Mouse (Mus musculus) myocyte (in vitro differentiated cells): ENCODE data around the gene Iqgap2.

Experiments
- CEBPB ChIP-seq: IDR thresholded peaks from 2 replicates; pipeline ENCODE4 v1.6.1; 2011; ENCODE audit warnings: mild to moderate bottlenecking, moderate library complexity; ENCODE audit not compliant: poor library complexity, insufficient read depth, severe bottlenecking
- E2F4 ChIP-seq: IDR thresholded peaks from one replicate; pipeline ENCODE4 v1.6.1; 2011; ENCODE audit warnings: mild to moderate bottlenecking, control low read depth, moderate library complexity; ENCODE audit not compliant: insufficient read depth
- POLR2A ChIP-seq: IDR thresholded peaks from one replicate; pipeline ENCODE4 v1.6.1; 2011; ENCODE audit warnings: low read depth, mild to moderate bottlenecking, control low read depth, moderate library complexity; ENCODE audit not compliant: insufficient read length
- POLR2AphosphoS2 ChIP-seq: IDR thresholded peaks from one replicate; pipeline ENCODE4 v1.6.1; 2011; ENCODE audit warnings: low read depth, control low read depth; ENCODE audit not compliant: insufficient read length
- USF1 ChIP-seq: IDR thresholded peaks from one replicate; pipeline ENCODE4 v1.6.1; 2011; ENCODE audit warnings: low read depth, mild to moderate bottlenecking, control low read depth, moderate library complexity

DNA sequence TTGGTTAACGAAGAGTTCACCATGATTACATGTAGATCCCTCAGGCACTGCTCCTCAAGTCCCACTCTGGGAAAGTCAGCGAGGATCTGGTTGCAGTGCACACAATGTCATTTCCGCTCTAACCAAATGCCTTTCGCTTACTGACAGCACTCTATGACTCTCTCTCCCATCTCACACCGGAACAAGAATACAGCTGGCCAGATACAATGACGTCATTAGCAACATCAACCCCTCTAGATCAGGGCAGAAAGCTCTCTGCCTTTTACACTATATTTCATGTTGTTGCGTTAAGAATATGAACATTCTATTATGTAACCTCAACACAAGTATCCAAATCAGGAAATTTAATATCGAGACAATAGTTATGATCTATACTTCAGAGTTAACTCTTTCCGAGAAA is 32.9 kb downstream of the Iqgap2 start:
- no peak for TF ChIP-seq CEBPB
- no peak for TF ChIP-seq POLR2A
- TF ChIP-seq E2F4 = no peak
- TF ChIP-seq USF1 = no peak
- TF ChIP-seq POLR2AphosphoS2 = no peak
